Mouse (Mus musculus) forebrain, embryonic 15.5 days (tissue): ENCODE results near the gene H2-Ab1. TPM values are rescaled to one million over a fixed set of nuclear protein-coding genes. Genes with fewer than 3 reads are reported as not detected.

Source experiments
- ATAC-seq: fragments of 200-750 bp; cut with Nextera tagmentation; replicated peaks from 2 replicates; pipeline ENCODE4 v1.8.0; 2017; ENCODE audit warnings: mild to moderate bottlenecking, moderate TSS enrichment, moderate library complexity
- H3K27ac ChIP-seq: fragments of 300-500 bp; sonication (generic); replicated peaks from 2 replicates; pipeline ENCODE4 v1.5.1; 2015; ENCODE audit warnings: mild to moderate bottlenecking, inconsistent platforms
- H3K27me3 ChIP-seq: fragments of 300-500 bp; sonication (generic); 2 replicates; pipeline ENCODE4 v1.6.1; 2015; ENCODE audit warnings: inconsistent platforms
- H3K36me3 ChIP-seq: fragments of 300-500 bp; sonication (generic); 2 replicates; pipeline ENCODE4 v1.6.1; 2015; ENCODE audit warnings: mild to moderate bottlenecking, inconsistent platforms
- H3K4me1 ChIP-seq: fragments of 300-500 bp; sonication (generic); 2 replicates; pipeline ENCODE4 v1.6.1; 2015; ENCODE audit warnings: inconsistent platforms
- H3K4me2 ChIP-seq: fragments of 300-500 bp; sonication (generic); replicated peaks from 2 replicates; pipeline ENCODE4 v1.6.1; 2015; ENCODE audit warnings: mild to moderate bottlenecking, inconsistent platforms
- H3K4me3 ChIP-seq: fragments of 300-500 bp; sonication (generic); 2 replicates; pipeline ENCODE4 v1.5.1; 2015; ENCODE audit warnings: mild to moderate bottlenecking, inconsistent platforms
- H3K9ac ChIP-seq: fragments of 300-500 bp; sonication (generic); replicated peaks from 2 replicates; pipeline ENCODE4 v1.6.1; 2015; ENCODE audit warnings: mild to moderate bottlenecking, inconsistent platforms
- H3K9me3 ChIP-seq: fragments of 300-500 bp; sonication (generic); 2 replicates; pipeline ENCODE4 v1.6.1; 2016; ENCODE audit warnings: inconsistent platforms
- WGBS: fragments of 180-500 bp; shearing (Covaris S2); methylation state at CpG from one replicate; pipeline ENCODE4 v1.1.7; 2015; ENCODE audit warnings: mixed read lengths; 5-methylcytosine and 5-hydroxymethylcytosine counted together
- polyA plus RNA-seq: library from polyadenylated mRNA; unstranded; fragments of >200 nt; fragmentation: Nextera tagmentation; extraction: Ambion mirVana; gene quantifications from 2 replicates; pipeline ENCODE4 v1.2.1, GENCODE M21; 2015

The H2-Ab1 gene
- polyA plus RNA-seq, 1 experiment from 2014 or later: 1.2 TPM

DNA sequence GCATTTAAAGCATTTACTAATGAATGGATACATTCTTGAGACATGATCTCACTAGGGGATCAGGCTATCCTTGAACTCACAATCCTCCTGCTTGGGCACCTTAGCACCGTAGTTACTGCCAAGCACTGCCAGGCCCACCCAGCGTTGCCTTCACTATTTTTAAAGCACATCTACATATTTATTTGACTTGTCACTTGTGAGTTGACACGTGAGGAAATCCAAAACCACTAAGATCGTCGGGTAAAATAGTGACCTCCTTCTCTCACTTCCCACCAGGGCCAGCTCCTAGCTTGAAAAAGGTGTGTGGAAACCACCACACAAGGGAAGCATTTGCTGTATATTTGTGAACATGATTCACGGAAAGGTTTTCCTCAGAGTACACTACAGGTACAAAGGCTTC, 29.5 kb downstream of the H2-Ab1 start:
- Histone ChIP-seq H3K27me3 (no peaks in the 10 kb centered on the region), H3K4me1 (no peaks in the 10 kb centered on the region), H3K9me3 (no peaks in the 10 kb centered on the region), H3K4me2 (no peak overlapping the region), H3K36me3 (no peaks in the 10 kb centered on the region), H3K9ac (no peak overlapping the region), H3K4me3 (no peak overlapping the region), H3K27ac (no peak overlapping the region)
- 71% methylated on average over 6 of the region's 6 CpGs for WGBS
- ATAC-seq: no peak

DNA sequence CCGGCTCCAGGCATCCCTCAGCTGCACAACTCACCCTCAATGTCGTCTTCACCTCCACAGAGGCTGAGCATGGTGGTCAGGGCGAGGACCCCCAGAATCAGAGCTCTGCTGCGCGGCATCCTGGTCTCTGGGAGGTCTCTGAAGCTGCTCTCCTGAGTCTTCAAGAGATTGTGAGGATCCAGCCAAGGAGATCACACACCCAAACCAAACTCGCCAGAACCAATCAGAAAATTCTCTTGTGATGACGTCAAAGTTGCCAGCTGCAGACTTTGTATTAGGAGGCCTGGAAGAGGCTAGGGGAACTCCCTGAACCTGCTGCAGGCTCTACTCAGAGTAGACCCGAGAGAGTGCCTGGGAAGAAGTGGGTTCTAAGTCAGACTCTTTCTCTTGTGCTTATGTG, 30.2 kb downstream of the H2-Ab1 start, which contains the start of gene H2-Aa:
H2-Aa (minus strand) TSS at position 176 of the 400 bp plus-strand sequence.
- no peak within 1 kb of the TSS for H3K27ac ChIP-seq
- no peaks in the 10 kb centered on the region for H3K4me1 ChIP-seq
- ATAC-seq: no peak
- WGBS: 15% methylated on average over 8 of the region's 8 CpGs
- no peak within 1 kb of the TSS for H3K4me2 ChIP-seq
- no peak within 1 kb of the TSS for H3K4me3 ChIP-seq
- H3K27me3 ChIP-seq: no peaks in the 10 kb centered on the region
- H3K9me3 ChIP-seq: no peaks in the 10 kb centered on the region
- no peak within 1 kb of the TSS for H3K9ac ChIP-seq
- H3K36me3 ChIP-seq: no peaks in the 10 kb centered on the region

DNA sequence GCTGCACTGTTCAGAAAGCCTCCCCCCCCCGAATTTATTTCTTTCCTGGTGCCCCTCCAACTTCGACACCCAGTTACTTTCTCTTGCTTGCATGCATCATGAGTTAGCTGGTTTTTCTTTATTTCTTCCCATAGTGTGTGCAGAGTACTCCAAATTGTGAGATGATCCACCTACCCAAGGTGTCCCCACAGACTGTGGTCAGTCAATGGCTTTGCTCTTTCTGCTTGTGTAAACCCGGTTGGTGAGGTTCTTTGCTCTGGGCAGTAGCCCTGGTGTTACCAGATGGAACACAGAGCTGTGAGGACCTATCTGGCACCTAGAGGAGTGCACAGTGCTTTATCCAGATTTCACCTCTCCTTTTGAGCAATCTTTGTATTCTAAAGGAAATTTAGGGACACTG, 30.6 kb downstream of the H2-Ab1 start:
- H3K4me2 ChIP-seq: no peak overlapping the region
- H3K27ac ChIP-seq: no peak overlapping the region
- H3K9me3 ChIP-seq: no peaks in the 10 kb centered on the region
- H3K4me3 ChIP-seq: no peak overlapping the region
- H3K9ac ChIP-seq: no peak overlapping the region
- no peaks in the 10 kb centered on the region for H3K27me3 ChIP-seq
- 81% methylated on average over 3 of the region's 3 CpGs for WGBS
- no peaks in the 10 kb centered on the region for H3K36me3 ChIP-seq
- no peaks in the 10 kb centered on the region for H3K4me1 ChIP-seq
- no peak for ATAC-seq

DNA sequence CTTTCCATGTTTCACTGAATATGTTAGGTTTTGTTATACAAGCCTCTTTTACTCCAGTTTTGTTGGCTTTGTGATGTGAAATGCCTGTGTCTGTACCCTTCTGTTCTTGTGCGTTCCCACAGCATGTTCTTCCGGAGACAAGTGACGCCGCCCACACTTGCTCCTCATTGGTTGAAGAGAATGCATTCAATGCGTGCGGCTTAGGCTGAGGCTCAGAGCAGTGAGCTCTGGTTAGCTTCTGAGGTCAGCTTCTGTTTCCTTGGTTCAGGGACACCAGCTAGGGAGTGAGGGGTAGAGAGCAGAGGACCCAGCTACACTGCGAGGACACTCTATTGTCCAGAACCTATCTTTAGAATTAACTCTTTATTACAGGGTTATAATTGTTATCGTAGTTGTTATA, 34.1 kb downstream of the H2-Ab1 start:
- no peaks in the 10 kb centered on the region; the same call in 1 of the 2 replicates for H3K4me1 ChIP-seq
- no peak overlapping the region for H3K9ac ChIP-seq
- no peaks in the 10 kb centered on the region for H3K27me3 ChIP-seq
- ATAC-seq: peak; percentile 90
- no peaks in the 10 kb centered on the region for H3K9me3 ChIP-seq
- no peaks in the 10 kb centered on the region for H3K36me3 ChIP-seq
- H3K4me2 ChIP-seq: no peak overlapping the region
- 12% methylated on average over 8 of the region's 8 CpGs for WGBS
- no peak overlapping the region for H3K4me3 ChIP-seq
- H3K27ac ChIP-seq: no peak overlapping the region

DNA sequence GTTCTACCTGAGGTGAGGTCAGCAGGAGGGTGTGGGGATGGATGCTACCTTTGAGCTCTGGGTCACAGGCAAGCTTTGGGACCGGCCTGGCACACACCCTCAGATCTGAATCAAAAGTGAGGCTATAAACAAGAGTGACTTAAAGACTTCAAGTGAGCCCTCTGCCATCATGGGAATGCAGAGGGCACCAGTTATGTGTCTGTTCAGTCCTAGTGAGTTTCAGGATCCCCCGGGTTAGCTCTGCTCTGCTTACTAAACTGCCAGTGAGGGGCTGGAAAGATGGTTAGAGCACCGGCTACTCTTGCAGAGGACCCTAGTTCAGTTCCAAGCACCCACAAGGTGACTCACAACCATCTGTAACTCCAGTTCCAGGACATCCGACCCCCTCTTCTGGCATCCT, 35.1 kb downstream of the H2-Ab1 start:
- H3K4me2 ChIP-seq: no peak overlapping the region
- H3K4me3 ChIP-seq: no peak overlapping the region
- H3K36me3 ChIP-seq: no peaks in the 10 kb centered on the region
- no peaks in the 10 kb centered on the region for H3K9me3 ChIP-seq
- 90% methylated on average over 4 of the region's 4 CpGs for WGBS
- ATAC-seq: no peak
- H3K27me3 ChIP-seq: no peaks in the 10 kb centered on the region
- no peak overlapping the region for H3K9ac ChIP-seq
- no peaks in the 10 kb centered on the region; the same call in 1 of the 2 replicates for H3K4me1 ChIP-seq
- H3K27ac ChIP-seq: no peak overlapping the region

DNA sequence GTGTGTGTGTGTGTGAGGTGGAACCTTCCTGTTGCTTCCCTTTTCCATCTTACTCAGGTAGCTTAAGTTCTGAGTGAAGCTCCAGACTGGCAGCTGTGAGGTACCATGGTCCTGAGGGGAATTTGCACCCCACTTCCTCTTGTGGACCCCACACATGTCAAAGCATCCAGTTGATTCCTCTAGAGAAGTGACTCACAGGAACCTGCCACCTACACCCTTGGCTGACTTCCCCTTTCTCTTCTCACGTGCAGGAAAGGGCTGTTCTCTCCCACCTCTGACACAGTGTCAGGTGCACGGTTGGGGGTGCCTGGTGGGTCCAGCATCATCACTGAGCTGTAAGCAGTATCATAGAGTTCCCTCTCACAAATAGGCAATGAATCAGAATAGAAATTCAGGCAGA, 36.0 kb downstream of the H2-Ab1 start:
- Histone ChIP-seq H3K9me3 (no peaks in the 10 kb centered on the region), H3K9ac (no peak overlapping the region), H3K27ac (no peak overlapping the region), H3K36me3 (no peaks in the 10 kb centered on the region), H3K4me3 (no peak overlapping the region), H3K4me2 (no peak overlapping the region), H3K27me3 (no peaks in the 10 kb centered on the region), H3K4me1 (no peaks in the 10 kb centered on the region; the same call in 1 of the 2 replicates)
- WGBS: 54% methylated on average over 2 of the region's 2 CpGs
- ATAC-seq: no peak

DNA sequence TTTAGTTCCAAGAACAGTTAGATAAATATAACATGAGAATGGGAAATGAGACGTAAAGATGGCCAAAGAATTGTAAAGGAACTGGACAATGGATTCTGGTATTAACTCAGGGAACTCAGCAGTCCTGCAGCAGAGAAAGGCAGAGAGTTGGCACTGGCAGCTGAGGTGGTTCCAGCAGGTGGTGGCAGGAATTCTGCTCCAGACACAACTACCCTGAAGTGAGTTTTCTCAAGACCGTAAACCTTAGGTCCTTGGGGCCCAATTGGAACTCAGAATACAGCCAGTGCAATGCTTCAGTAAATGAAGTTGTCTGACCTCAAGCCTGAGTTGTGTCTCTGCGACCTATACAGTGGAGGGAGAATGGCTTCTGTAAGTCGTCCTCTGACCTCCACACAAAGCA, 36.8 kb downstream of the H2-Ab1 start:
- no peak overlapping the region for H3K4me3 ChIP-seq
- H3K4me1 ChIP-seq: no peaks in the 10 kb centered on the region; the same call in 1 of the 2 replicates
- no peak overlapping the region for H3K27ac ChIP-seq
- WGBS: 72% methylated on average over 4 of the region's 4 CpGs
- no peak for ATAC-seq
- no peaks in the 10 kb centered on the region for H3K9me3 ChIP-seq
- H3K9ac ChIP-seq: no peak overlapping the region
- no peaks in the 10 kb centered on the region for H3K36me3 ChIP-seq
- H3K4me2 ChIP-seq: no peak overlapping the region
- no peaks in the 10 kb centered on the region for H3K27me3 ChIP-seq

DNA sequence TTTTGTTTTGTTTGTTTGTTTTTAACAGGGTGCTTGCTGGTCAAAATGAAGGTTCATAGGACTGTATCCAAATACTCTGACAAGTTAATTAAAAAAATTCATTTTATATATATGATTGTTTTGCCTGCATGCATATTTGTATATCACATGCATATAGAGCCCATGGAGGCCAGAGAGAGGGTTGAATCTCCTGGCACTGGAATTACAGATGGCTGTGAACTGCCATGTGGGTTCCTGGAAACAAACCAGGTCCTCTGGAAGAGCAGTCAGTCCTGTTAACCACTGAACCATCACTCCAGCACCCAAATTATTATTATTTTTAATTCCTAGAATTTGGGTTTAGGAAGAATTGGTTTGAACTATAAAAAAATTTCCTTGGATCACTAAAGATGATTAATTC, 37.8 kb downstream of the H2-Ab1 start:
- H3K4me2 ChIP-seq: no peak overlapping the region
- no peaks in the 10 kb centered on the region for H3K9me3 ChIP-seq
- H3K4me3 ChIP-seq: no peak overlapping the region
- H3K4me1 ChIP-seq: no peaks in the 10 kb centered on the region; the same call in 1 of the 2 replicates
- H3K36me3 ChIP-seq: no peaks in the 10 kb centered on the region
- no peaks in the 10 kb centered on the region for H3K27me3 ChIP-seq
- H3K27ac ChIP-seq: no peak overlapping the region
- ATAC-seq: no peak
- no peak overlapping the region for H3K9ac ChIP-seq

DNA sequence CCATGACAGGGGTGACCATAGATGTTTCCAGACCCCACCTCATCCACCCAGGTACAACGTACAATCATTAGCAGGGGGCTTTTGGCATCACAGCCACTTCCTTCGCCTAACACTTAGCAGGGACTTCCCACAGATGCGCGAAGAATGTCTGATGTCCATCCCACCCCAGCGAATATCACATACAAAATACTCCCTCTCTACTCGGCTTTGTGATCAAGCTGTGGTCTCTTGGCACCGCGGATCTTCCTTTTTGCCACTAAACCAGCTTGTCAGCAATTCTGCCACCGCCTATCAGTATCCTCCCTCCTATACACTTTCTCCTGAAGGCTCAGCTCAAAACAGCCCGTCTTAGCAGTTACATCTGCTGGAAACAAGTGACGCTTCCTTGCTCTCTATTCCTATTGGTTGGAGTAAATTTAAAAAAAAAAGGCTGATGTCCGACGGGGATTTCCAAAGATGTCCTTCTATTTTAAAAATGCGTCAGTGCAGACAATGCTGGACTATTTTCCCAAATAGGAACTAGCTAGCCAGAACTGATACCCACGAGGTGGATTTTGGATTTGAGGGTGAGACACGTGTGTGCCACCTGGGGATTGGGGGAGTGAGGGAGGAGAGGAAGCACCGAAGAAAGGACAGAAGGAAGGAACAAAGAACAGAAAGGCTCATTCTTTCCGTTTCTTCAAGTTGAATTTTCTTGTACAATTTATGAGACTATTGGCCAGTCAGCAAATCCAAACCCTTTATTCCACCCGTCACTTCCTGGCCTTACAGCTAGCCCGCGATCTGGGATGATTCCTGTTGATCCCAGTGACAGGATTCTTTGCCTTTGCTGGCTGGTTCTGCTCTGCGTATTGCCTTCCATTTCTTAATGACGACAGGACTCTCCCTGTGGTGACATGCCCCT, 38.7 kb downstream of the H2-Ab1 start:
- Histone ChIP-seq H3K9me3 (no peaks in the 10 kb centered on the region), H3K4me3 (peak overlapping the region; percentile 38), H3K27me3 (no peaks in the 10 kb centered on the region), H3K9ac (peak overlapping the region; percentile 27), H3K4me2 (peak overlapping the region; percentile 47), H3K4me1 (no peaks in the 10 kb centered on the region; the same call in 1 of the 2 replicates), H3K27ac (peak overlapping the region; percentile 18; the same call in 1 of the 2 replicates), H3K36me3 (no peaks in the 10 kb centered on the region)
- ATAC-seq: peak; percentile 87
- WGBS: 21% methylated on average over 23 of the region's 23 CpGs

DNA sequence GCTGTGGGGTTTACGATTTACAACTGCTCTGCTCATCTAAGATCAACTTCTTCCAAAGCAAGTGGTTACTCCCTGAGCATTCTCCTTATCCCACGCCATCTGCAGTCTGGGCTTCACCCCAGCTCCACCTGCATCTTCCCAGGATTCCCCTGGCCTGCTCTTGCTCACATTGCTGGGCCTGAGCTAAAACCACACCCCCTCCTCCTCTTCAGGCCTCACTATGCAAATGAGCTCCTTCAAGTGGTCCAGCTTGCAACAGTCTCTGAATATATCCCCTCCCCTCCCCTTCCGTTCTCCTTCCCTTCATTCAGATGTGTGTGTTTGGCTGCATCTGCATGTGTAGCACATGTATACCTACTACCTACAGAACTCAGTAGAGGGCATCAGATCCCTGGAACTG, 41.9 kb downstream of the H2-Ab1 start:
- H3K4me2 ChIP-seq: no peak overlapping the region
- no peak for ATAC-seq
- H3K4me3 ChIP-seq: no peak overlapping the region
- H3K9me3 ChIP-seq: no peaks in the 10 kb centered on the region
- H3K36me3 ChIP-seq: no peaks in the 10 kb centered on the region
- H3K4me1 ChIP-seq: no peaks in the 10 kb centered on the region; the same call in 1 of the 2 replicates
- 55% methylated on average over 3 of the region's 3 CpGs for WGBS
- H3K27ac ChIP-seq: no peak overlapping the region
- no peak overlapping the region for H3K9ac ChIP-seq
- no peaks in the 10 kb centered on the region for H3K27me3 ChIP-seq

DNA sequence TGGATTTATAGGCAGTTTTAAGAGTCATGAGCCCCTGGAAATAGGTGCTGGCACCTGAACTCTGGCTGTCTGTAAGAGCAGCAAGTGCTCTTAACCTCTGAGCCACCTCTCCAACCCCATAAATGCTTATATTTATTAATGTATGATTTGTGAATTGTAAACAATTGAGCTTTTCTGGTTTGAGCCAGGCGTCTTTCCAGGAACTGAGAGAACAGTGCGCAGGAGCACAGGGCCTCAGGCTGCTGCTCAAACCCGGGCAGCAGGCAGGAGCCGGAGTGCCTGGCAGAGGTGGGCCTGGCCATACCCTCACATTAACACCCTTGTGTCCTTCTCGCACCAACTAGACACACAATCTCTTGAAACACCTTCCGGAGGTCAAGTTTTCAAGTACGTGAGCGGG, 42.6 kb downstream of the H2-Ab1 start:
- WGBS: 94% methylated on average over 8 of the region's 8 CpGs
- Histone ChIP-seq H3K4me3 (no peak overlapping the region), H3K36me3 (no peaks in the 10 kb centered on the region), H3K27me3 (no peaks in the 10 kb centered on the region), H3K4me1 (no peaks in the 10 kb centered on the region; the same call in 1 of the 2 replicates), H3K27ac (no peak overlapping the region), H3K9me3 (no peaks in the 10 kb centered on the region), H3K4me2 (no peak overlapping the region), H3K9ac (no peak overlapping the region)
- ATAC-seq: no peak

DNA sequence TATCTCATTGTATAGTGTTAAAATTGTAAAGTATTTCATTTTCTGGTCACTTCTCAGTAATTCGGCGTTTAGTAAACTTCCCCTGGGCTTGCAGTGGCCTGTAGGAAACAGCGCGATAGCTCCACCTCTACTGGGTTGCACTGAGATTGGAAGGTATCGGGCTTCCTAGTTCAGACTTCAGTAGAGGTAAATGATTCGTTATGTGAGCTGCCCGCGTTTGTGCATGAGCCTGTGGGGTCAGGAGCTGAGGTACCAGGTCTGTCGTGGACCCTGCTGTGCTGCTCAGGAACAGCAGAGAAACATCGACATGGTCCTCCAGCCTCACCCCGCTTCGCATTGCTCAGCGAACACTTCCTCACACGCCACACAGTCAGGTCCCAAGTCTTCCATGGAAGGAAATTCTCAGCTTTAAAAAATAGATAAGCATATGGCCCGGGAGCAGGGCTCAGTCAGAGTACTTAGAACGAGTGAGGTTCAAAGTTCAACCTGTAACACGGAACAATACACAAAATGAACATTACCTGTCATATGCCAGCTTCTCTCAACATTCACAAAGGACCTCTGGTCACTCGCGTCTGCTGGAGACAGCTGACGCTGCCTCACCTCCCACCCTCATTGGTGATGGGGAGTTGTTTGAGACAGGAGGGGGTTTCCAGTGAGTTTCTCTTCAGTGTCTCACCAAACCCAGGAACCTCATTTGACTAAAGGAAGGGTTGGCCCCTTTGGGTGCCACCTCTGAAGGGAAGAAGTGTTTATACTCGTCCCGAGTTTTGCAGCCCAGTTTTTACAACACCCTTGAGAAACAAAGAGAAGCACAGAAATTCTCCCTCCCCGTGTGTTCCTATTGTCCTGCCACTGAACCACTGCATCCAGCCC, 43.4 kb downstream of the H2-Ab1 start:
- Histone ChIP-seq H3K4me3 (no peak overlapping the region), H3K9ac (no peak overlapping the region), H3K4me2 (no peak overlapping the region), H3K36me3 (no peaks in the 10 kb centered on the region), H3K27me3 (no peaks in the 10 kb centered on the region), H3K9me3 (no peaks in the 10 kb centered on the region), H3K4me1 (no peaks in the 10 kb centered on the region; the same call in 1 of the 2 replicates), H3K27ac (no peak overlapping the region)
- no peak for ATAC-seq
- 80% methylated on average over 23 of the region's 23 CpGs for WGBS
